Mouse (Mus musculus) heart, adult 9 months (tissue): ENCODE data around the gene Trim69.

Experiments used
- DNase-seq, 2 experiments: peaks; one replicate each; pipeline ENCODE4 v3.0.0; 2022; ENCODE audit warnings: low spot score in 2 of 2

The Trim69 gene

DNA sequence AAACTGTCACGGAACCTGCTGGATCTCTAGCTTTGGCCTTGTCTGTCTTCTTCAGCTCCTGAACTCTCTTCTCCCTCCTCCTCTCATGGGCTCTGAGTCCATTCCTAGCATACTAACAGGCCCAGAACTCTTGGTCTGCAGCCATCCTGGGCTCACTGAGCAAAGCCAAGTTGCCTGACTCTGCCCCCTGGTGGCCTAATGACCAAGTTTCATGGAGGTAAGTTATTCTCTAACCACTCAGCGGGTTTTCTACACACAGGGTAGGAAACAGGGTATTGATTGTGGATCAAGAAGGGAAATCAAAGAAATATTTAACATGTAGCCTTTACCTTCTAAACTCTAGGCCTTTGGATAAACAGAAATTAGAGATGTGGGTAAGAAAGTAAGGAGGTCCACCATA, at the start of gene Trim69:
Gene Trim69 (plus strand): TSS at position 21 of the 400 bp plus-strand sequence.
- peak; percentile 70 to 88 for DNase-seq

GRCm38 (mm10) chr2:122116888-122117287, 43.6 kb upstream of the Trim69 start:
- DNase-seq, result no peak

- DNase-seq, result peak; percentile 98 to 99
Observed at GRCm38 (mm10) chr2:122117961-122118958, 42.2 kb upstream of the Trim69 start, which contains the start of gene Spg11. Gene Spg11 (minus strand): TSS chr2:122118386.

DNA sequence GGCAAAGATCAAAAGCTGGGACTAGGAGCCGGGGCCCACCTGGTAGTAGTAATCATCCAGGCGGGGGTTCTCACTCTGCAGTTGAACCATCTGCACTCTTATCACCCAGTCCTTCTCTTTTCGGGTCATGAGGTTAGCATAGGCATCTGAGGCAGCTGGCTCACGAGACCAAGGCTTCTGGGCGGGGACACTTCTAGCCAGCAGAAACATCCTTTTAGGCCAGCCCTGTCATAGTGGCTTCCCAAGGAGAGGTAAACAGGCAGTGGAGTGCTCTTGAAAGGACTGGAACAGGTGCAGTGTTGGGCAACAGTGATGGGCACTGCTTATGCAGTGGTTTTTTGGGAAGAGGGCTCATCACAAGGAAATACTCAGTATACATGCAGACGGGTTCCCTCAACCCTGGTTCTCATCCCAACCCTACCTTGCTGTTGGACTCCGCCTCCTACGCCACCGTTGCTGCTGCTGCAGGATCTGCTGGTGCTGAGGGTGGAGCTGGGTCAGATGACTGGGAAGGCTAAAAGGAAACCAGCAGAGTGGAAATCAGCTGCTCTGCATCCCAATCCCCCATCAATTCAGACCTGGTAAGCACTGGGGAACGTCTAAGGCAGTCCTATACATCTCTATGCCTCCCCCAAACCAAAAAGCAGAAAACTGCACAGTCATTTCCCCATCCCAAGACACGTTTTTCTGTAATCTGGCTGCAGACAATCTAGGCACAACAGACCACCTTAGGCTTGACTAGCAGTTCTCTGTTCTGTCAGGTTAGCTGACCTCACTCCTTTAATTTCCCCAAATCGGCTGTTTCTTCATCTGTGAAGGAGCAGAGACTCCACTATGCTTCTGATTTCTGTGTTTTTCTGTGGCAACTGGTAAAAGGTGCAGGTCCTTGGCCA, 34.6 kb upstream of the Trim69 start:
- DNase-seq, result no peak

DNA sequence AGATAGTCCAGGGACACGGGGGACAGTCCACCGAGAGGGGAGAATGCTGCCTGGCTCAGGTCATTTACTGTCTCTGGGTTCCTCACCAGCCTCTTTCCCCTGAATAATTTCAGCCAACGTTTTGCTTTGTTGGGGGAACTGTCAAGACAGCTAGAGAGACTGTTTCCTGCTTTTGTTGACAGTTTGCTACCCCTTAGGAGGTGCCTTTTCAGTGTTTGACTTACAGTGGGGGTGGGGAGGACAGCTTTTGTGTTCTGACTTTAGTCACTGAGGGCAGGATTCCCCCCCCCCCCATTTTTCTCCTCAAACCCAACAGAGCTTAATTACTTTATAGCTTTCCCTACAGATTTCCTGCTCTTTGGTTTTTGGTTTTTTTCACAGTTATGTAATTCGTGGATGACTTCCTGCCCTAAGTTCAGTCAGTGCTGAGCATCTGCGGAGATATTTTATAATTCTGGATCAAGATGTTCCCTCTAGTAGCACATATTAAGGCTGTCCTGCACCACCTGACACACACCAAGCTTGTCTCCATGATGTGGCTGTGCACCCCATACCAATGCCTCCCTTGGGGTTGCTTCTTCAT, 33.6 kb upstream of the Trim69 start:
- no peak for DNase-seq

GRCm38 (mm10) chr2:122127635-122128034, 32.9 kb upstream of the Trim69 start:
- DNase-seq, result no peak

- DNase-seq, result no peak
Observed at GRCm38 (mm10) chr2:122132078-122132477, 28.4 kb upstream of the Trim69 start.

- no peak for DNase-seq
Observed at GRCm38 (mm10) chr2:122132618-122133017, 27.9 kb upstream of the Trim69 start.

GRCm38 (mm10) chr2:122137839-122138465, 22.5 kb upstream of the Trim69 start:
- no peak for DNase-seq

- no peak for DNase-seq
Observed at GRCm38 (mm10) chr2:122140815-122141214, 19.7 kb upstream of the Trim69 start.

- DNase-seq, result no peak
Observed at GRCm38 (mm10) chr2:122141332-122141967, 19.1 kb upstream of the Trim69 start.

GRCm38 (mm10) chr2:122143111-122143510, 17.4 kb upstream of the Trim69 start:
- DNase-seq, result no peak

DNA sequence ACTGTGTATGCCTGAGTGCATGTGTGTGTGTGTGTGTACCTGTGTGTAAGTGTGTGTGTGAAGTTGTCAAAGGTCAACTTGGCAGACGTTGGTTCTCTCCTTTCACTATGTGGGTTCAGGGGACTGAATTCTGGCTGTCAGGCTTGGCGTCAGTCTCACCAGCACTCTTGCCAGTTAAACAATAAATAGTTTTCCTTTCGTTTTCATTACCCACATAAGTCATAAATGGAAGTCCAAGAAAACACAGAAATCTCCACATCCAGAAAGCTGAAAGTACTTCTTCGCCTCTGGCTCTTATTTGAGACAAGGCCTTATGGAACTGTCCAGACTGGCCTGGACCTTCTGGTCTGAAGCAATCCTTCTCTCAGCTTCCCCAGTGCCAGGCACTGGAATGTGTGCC, 14.7 kb upstream of the Trim69 start:
- no peak for DNase-seq

DNA sequence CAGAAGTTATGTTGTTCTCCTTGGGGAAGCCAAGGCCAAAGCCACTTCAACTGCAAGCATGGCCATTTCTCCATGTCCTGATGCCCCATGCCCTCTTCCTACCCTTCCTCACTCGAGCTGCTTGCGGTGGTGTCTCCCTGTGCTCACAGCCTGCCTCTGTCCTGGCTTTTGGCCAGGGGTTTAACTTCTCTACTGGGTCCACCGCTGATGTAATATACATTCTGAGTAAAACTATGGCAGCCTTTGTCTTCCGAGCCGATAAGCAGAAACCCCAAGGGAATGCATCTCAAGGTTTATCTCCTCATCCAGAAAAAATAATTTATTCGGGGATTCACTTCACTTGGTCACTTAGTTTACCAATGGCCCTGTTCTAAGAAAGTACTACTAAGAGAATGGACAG, 13.8 kb upstream of the Trim69 start:
- DNase-seq, result peak; percentile 27 to 49

DNA sequence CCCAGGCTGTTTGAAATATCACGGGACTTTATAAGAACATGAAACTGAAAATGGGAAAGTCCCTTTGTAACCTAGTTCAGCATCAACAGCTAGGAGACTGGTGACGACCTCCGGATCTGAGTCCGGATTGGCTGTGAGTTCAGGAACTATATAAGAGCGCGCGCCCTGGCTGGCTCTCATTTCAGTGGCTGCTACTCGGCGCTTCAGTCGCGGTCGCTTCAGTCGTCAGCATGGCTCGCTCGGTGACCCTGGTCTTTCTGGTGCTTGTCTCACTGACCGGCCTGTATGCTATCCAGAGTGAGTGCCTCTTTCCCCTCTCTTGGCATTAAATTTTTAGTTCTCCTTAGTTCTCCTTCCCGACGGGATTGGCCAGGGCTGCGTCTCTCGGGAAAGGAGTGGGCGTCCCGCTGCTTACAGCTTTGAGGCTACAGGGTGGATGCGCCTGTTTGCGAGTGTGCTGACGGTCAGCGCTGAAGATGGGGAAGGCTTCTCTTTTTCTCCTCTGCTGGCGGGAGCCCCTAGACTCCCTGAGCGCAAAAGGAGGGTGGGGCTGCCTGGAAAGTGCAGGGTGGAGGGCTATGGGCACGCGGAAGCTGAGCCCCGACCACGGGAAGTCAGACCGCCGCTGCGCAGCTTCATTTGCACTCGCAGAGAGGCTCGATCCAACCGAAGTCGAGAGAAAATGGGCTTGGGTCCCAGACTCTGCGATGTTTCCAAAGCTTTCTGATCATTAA, 12.8 kb upstream of the Trim69 start, which contains the start of gene B2m:
Gene B2m (plus strand): TSS at position 179 of the 734 bp plus-strand sequence.
- peak; percentile 97 to 99 for DNase-seq

DNA sequence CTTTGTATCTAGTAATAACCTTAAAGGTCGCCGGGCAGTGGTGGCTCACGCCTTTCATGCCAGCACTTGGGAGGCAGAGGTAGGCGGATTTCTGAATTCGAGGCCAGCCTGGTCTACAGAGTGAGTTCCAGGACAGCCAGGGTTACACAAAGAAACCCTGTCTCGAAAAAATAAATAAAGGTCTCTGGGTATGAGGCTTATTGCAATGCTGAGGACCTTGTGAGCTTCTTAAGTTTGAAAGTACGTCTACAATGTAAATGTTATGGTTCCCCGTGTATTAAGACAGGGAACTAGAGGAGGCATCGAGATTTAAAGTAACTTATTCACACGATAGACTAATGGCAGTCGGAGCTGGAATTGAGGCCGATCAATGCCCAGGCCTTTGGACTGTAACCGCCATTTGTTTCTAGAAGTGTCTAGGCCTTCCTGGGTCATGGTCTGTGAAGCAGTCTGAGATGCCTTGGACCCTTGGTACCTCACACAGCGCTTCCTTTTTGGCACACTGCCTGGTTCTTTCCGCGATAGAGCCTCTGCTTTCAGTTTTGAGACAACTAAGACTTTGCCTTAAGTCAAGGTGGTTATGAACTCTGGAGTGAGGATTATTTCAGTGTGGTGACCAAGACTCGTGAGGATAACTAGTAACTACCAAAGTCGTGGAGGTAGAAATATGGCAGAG, 12.1 kb upstream of the Trim69 start:
- peak; percentile 82 to 83 for DNase-seq

GRCm38 (mm10) chr2:122149316-122149715, 11.2 kb upstream of the Trim69 start:
- DNase-seq, result no peak

- DNase-seq, result no peak
Observed at GRCm38 (mm10) chr2:122149716-122150115, 10.8 kb upstream of the Trim69 start.

- no peak for DNase-seq
Observed at GRCm38 (mm10) chr2:122151221-122151620, 9.3 kb upstream of the Trim69 start.
